Mouse (Mus musculus) megakaryocyte, embryonic 14.5 days (primary cell): Measurements from ENCODE around the gene Slc10a6.

Experiments used
- FLI1 ChIP-seq: IDR thresholded peaks from 2 replicates; pipeline ENCODE4 v1.6.1; 2012; ENCODE audit warnings: low read length, inconsistent platforms, mixed read lengths
- GATA1 ChIP-seq: IDR thresholded peaks from 3 replicates; pipeline ENCODE4 v1.6.1; 2012; ENCODE audit warnings: mixed read lengths, low read length, inconsistent platforms, borderline replicate concordance

DNA sequence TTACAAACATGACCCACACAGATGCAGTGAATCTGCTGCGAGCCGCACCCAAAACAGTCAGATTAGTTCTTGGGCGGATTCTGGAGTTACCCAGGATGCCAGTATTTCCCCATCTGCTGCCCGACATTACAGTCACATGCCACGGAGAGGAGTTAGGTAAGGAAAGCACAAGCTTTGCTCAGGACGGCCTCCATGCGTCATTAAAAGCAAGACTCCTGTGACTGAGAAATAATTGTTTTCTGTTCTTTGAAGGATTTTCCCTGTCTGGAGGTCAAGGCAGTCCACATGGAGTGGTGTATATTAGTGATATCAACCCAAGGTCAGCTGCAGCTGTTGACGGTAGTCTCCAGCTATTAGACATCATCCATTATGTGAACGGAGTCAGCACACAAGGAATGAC is 59.8 kb downstream of the Slc10a6 start:
- TF ChIP-seq GATA1, result no peak
- TF ChIP-seq FLI1, result no peak
